Mouse (Mus musculus) C2C12 (cell line): ENCODE data around the gene 4933428G20Rik.

Experiments
- CTCF ChIP-seq: IDR thresholded peaks from one replicate; pipeline ENCODE4 v1.5.1; 2011; ENCODE audit not compliant: control insufficient read depth, insufficient read depth, insufficient read length
- FOSL1 ChIP-seq: IDR thresholded peaks from one replicate; pipeline ENCODE4 v1.8.0; 2011; ENCODE audit warnings: mild to moderate bottlenecking, low read length; ENCODE audit not compliant: poor library complexity, insufficient read depth, severe bottlenecking
- MAX ChIP-seq: IDR thresholded peaks from one replicate; pipeline ENCODE4 v1.6.1; 2011; ENCODE audit warnings: mild to moderate bottlenecking, control low read depth

GRCm38 (mm10) chr11:97451625-97452024, 48.5 kb downstream of the 4933428G20Rik start:
- no peak for TF ChIP-seq CTCF
- TF ChIP-seq MAX = no peak
- TF ChIP-seq FOSL1 = no peak
